Mouse (Mus musculus) limb, embryonic 12.5 days (tissue): ENCODE results near the gene Gla. TPM values are rescaled to one million over a fixed set of nuclear protein-coding genes. Genes with fewer than 3 reads are reported as not detected.
A peak's percentile ranks its signal among the peaks of the same experiment; 100 is the strongest.
"Not testable (repeated sequence)": the region's sequence is repeated elsewhere in the genome, so short reads cannot be mapped to it uniquely, and the experiment has no call there.

Experiments used
- ATAC-seq: fragments of 200-750 bp; cut with Nextera tagmentation; 2 replicates; pipeline ENCODE4 v1.8.0; 2017; ENCODE audit warnings: low read depth, moderate TSS enrichment; ENCODE audit not compliant: insufficient number of reproducible peaks, insufficient read depth, low FRiP score, low TSS enrichment
- H3K27ac ChIP-seq: fragments of 300-500 bp; sonication (generic); 2 replicates; pipeline ENCODE4 v1.5.1; 2016; ENCODE audit warnings: mild to moderate bottlenecking, moderate library complexity
- H3K27me3 ChIP-seq: fragments of 300-500 bp; sonication (generic); 2 replicates; pipeline ENCODE4 v1.6.1; 2016; ENCODE audit warnings: mild to moderate bottlenecking, moderate library complexity
- H3K36me3 ChIP-seq: fragments of 300-500 bp; sonication (generic); 2 replicates; pipeline ENCODE4 v1.6.1; 2016; ENCODE audit warnings: mild to moderate bottlenecking, moderate library complexity
- H3K4me1 ChIP-seq: fragments of 300-500 bp; sonication (generic); replicated peaks from 2 replicates; pipeline ENCODE4 v1.6.1; 2016
- H3K4me2 ChIP-seq: fragments of 300-500 bp; sonication (generic); 2 replicates; pipeline ENCODE4 v1.6.1; 2016; ENCODE audit warnings: mild to moderate bottlenecking, moderate library complexity
- H3K4me3 ChIP-seq: fragments of 300-500 bp; sonication (generic); replicated peaks from 2 replicates; pipeline ENCODE4 v1.5.1; 2016; ENCODE audit warnings: mild to moderate bottlenecking
- H3K9ac ChIP-seq: fragments of 300-500 bp; sonication (generic); replicated peaks from 2 replicates; pipeline ENCODE4 v1.6.1; 2016; ENCODE audit warnings: mild to moderate bottlenecking, moderate library complexity
- H3K9me3 ChIP-seq: fragments of 300-500 bp; sonication (generic); 2 replicates; pipeline ENCODE4 v1.6.1; 2016; ENCODE audit warnings: mild to moderate bottlenecking, moderate library complexity
- WGBS: fragments of 180-500 bp; shearing (Covaris S2); methylation state at CpG from one replicate; pipeline ENCODE4 v1.1.7; 2016; 5-methylcytosine and 5-hydroxymethylcytosine counted together
- polyA plus RNA-seq: library from polyadenylated mRNA; unstranded; fragments of >200 nt; fragmentation: Nextera tagmentation; extraction: Ambion mirVana; gene quantifications from 2 replicates; pipeline ENCODE4 v1.2.1, GENCODE M21; 2016

The Gla gene
- polyA plus RNA-seq, 1 experiment from 2014 or later, result 5.4 TPM

- no peak for ATAC-seq
- Histone ChIP-seq H3K4me1 (no peaks in the 10 kb centered on the region), H3K27ac (no peak overlapping the region), H3K4me2 (no peak overlapping the region), H3K4me3 (no peak overlapping the region), H3K9ac (no peak overlapping the region), H3K36me3 (no peaks in the 10 kb centered on the region), H3K9me3 (no peaks in the 10 kb centered on the region), H3K27me3 (no peaks in the 10 kb centered on the region; the same call in 1 of the 2 replicates)
- WGBS, result 19% methylated on average over 5 of the region's 5 CpGs
Measured at GRCm38 (mm10) chrX:134550903-134551302, 50.0 kb downstream of the Gla start.

- ATAC-seq, result no peak
- no peaks in the 10 kb centered on the region for H3K4me1 ChIP-seq
- H3K4me2 ChIP-seq, result no peak overlapping the region
- WGBS, result 88% methylated on average over 4 of the region's 4 CpGs
- H3K4me3 ChIP-seq, result no peak overlapping the region
- H3K9ac ChIP-seq, result no peak overlapping the region
- no peaks in the 10 kb centered on the region for H3K36me3 ChIP-seq
- H3K9me3 ChIP-seq, result no peaks in the 10 kb centered on the region
- H3K27ac ChIP-seq, result no peak overlapping the region
- H3K27me3 ChIP-seq, result no peaks in the 10 kb centered on the region; the same call in 1 of the 2 replicates
Measured at GRCm38 (mm10) chrX:134547330-134547729, 53.6 kb downstream of the Gla start.

GRCm38 (mm10) chrX:134541955-134542308 lies 59.0 kb downstream of the Gla start:
- Histone ChIP-seq H3K36me3 (no peaks in the 10 kb centered on the region), H3K4me1 (no peaks in the 10 kb centered on the region), H3K4me2 (peak overlapping the region; percentile 48), H3K9ac (peak overlapping the region; percentile 56), H3K9me3 (no peaks in the 10 kb centered on the region), H3K27me3 (no peaks in the 10 kb centered on the region), H3K27ac (peak overlapping the region; percentile 79; the same call in 1 of the 2 replicates), H3K4me3 (peak overlapping the region; percentile 53)
- WGBS, result 16% methylated on average over 6 of the region's 6 CpGs
- ATAC-seq, result no peak

GRCm38 (mm10) chrX:134541145-134541954 lies 59.6 kb downstream of the Gla start, which contains the start of gene Timm8a1:
TSS of gene Timm8a1 (minus strand) at chrX:134541865.
- Histone ChIP-seq H3K4me1 (no peaks in the 10 kb centered on the region), H3K4me2 (peak within 1 kb of the TSS; percentile 57), H3K4me3 (peak within 1 kb of the TSS; percentile 53), H3K27ac (peak within 1 kb of the TSS; percentile 79; the same call in 1 of the 2 replicates), H3K9ac (peak within 1 kb of the TSS; percentile 63), H3K36me3 (no peaks in the 10 kb centered on the region), H3K27me3 (no peaks in the 10 kb centered on the region), H3K9me3 (no peaks in the 10 kb centered on the region)
- ATAC-seq, result peak; percentile 85
- WGBS, result 13% methylated on average over 47 of the region's 61 CpGs

- ATAC-seq, result no peak
- peak overlapping the region; percentile 2; the same call in 1 of the 2 replicates for H3K27ac ChIP-seq
- no peaks in the 10 kb centered on the region for H3K36me3 ChIP-seq
- 30% methylated on average over 12 of the region's 12 CpGs for WGBS
- peak overlapping the region; percentile 57 for H3K4me2 ChIP-seq
- H3K9me3 ChIP-seq, result no peaks in the 10 kb centered on the region
- no peaks in the 10 kb centered on the region for H3K4me1 ChIP-seq
- no peaks in the 10 kb centered on the region for H3K27me3 ChIP-seq
- H3K4me3 ChIP-seq, result peak overlapping the region; percentile 53
- H3K9ac ChIP-seq, result peak overlapping the region; percentile 63
Measured at GRCm38 (mm10) chrX:134540414-134541135, 60.4 kb downstream of the Gla start.

GRCm38 (mm10) chrX:134539795-134540194 lies 61.1 kb downstream of the Gla start:
- peak overlapping the region; percentile 57; the same call in 1 of the 2 replicates for H3K4me2 ChIP-seq
- H3K9ac ChIP-seq, H3K27ac ChIP-seq, H3K4me3 ChIP-seq, H3K4me1 ChIP-seq, ATAC-seq, H3K27me3 ChIP-seq, H3K9me3 ChIP-seq, H3K36me3 ChIP-seq: not testable (repeated sequence)
- 83% methylated on average over 10 of the region's 10 CpGs for WGBS

Other genes starting within 250 kb of the Gla start
- gene Drp2, start 196.6 kb downstream of the Gla start, polyA plus RNA-seq, result 3.3 and 4.0 TPM in 2 replicates
- 0.26 and 0.42 TPM in 2 replicates for gene Taf7l, start 124.6 kb downstream of the Gla start, polyA plus RNA-seq
- gene Timm8a1, start 59.3 kb downstream of the Gla start, polyA plus RNA-seq, result 67.8 and 68.1 TPM in 2 replicates
- 0.99 and 1.4 TPM in 2 replicates for gene Btk, start 17.6 kb downstream of the Gla start, polyA plus RNA-seq
- gene Rpl36a, start 15.5 kb downstream of the Gla start, polyA plus RNA-seq, result 418 and 426 TPM in 2 replicates
- gene Hnrnph2, start 54 bp upstream of the Gla start, polyA plus RNA-seq, result 166 and 176 TPM in 2 replicates
- 7.3 and 7.6 TPM in 2 replicates for gene Armcx4, start 85.4 kb upstream of the Gla start, polyA plus RNA-seq
- 59.1 and 66.5 TPM in 2 replicates for gene Armcx1, start 116.8 kb upstream of the Gla start, polyA plus RNA-seq
- 31.0 and 35.9 TPM in 2 replicates for gene Armcx6, start 150.3 kb upstream of the Gla start, polyA plus RNA-seq
- gene Armcx3, start 155.5 kb upstream of the Gla start, polyA plus RNA-seq, result 60.1 and 63.6 TPM in 2 replicates
- 85.2 and 90.7 TPM in 2 replicates for gene Armcx2, start 208.1 kb upstream of the Gla start, polyA plus RNA-seq